Mouse (Mus musculus) testis, adult 2 months (tissue): ENCODE results near the gene Dbp. TPM values are rescaled to one million over a fixed set of nuclear protein-coding genes. Genes with fewer than 3 reads are reported as not detected.
A peak's percentile ranks its signal among the peaks of the same experiment; 100 is the strongest.

Experiments used
- H3K27ac ChIP-seq: fragments of 200-500 bp; 2 replicates; pipeline ENCODE4 v1.5.1; 2012; ENCODE audit warnings: low read depth, low read length; ENCODE audit not compliant: control insufficient read depth, insufficient read depth
- H3K27me3 ChIP-seq: fragments of 200-500 bp; 2 replicates; pipeline ENCODE4 v1.6.1; 2012; ENCODE audit warnings: mild to moderate bottlenecking, low read length, moderate library complexity; ENCODE audit not compliant: control insufficient read depth, insufficient read depth
- H3K36me3 ChIP-seq: fragments of 200-500 bp; 2 replicates; pipeline ENCODE4 v1.6.1; 2012; ENCODE audit warnings: mild to moderate bottlenecking, low read length; ENCODE audit not compliant: control insufficient read depth, insufficient read depth
- H3K4me1 ChIP-seq: fragments of 200-500 bp; 2 replicates; pipeline ENCODE4 v1.6.1; 2012; ENCODE audit warnings: low read length; ENCODE audit not compliant: control insufficient read depth, insufficient read depth
- H3K4me3 ChIP-seq: fragments of 200-500 bp; 2 replicates; pipeline ENCODE4 v1.5.1; 2012; ENCODE audit warnings: low read depth, mild to moderate bottlenecking, low read length, moderate library complexity, mixed read lengths; ENCODE audit not compliant: control insufficient read depth
- CTCF ChIP-seq: fragments of 200-500 bp; IDR thresholded peaks from 2 replicates; pipeline ENCODE4 v1.5.1; 2012; ENCODE audit warnings: low read depth, mild to moderate bottlenecking, inconsistent platforms, low read length, moderate library complexity; ENCODE audit not compliant: control insufficient read depth, insufficient read depth, insufficient replicate concordance
- POLR2A ChIP-seq: fragments of 200-500 bp; IDR thresholded peaks from 2 replicates; pipeline ENCODE4 v1.6.1; 2012; ENCODE audit warnings: low read depth, mild to moderate bottlenecking, inconsistent platforms, low read length, moderate library complexity; ENCODE audit not compliant: control insufficient read depth
- polyA plus RNA-seq: library from polyadenylated mRNA; depleted of rRNA; stranded (reverse); fragments of >200 nt; gene quantifications from 2 replicates; pipeline ENCODE4 v1.2.3, GENCODE M21; 2012

Dbp gene
- polyA plus RNA-seq, 1 experiment: 12.9 TPM

GRCm38 (mm10) chr7:45709036-45709435 is 4.1 kb downstream of the Dbp start:
- Histone ChIP-seq H3K4me3 (peak overlapping the region; percentile 28; the same call in 1 of the 2 replicates), H3K36me3 (peaks cover 4% of the 10 kb centered on the region), H3K27ac (no peak overlapping the region; the same call in 1 of the 2 replicates), H3K4me1 (peaks cover 57% of the 10 kb centered on the region), H3K27me3 (no peaks in the 10 kb centered on the region)
- no peak for TF ChIP-seq CTCF

- H3K4me1 ChIP-seq: peaks cover 57% of the 10 kb centered on the region
- H3K27me3 ChIP-seq: no peaks in the 10 kb centered on the region
- no peak overlapping the region for H3K4me3 ChIP-seq
- H3K27ac ChIP-seq: no peak overlapping the region; the same call in 1 of the 2 replicates
- H3K36me3 ChIP-seq: peaks cover 4% of the 10 kb centered on the region
- TF ChIP-seq POLR2A: peak; percentile 2; the same call in 1 of the 2 replicates
- no peak for TF ChIP-seq CTCF
These were observed 4.9 kb downstream of the Dbp start for GRCm38 (mm10) chr7:45709677-45710355.

- peak; percentile 30 for TF ChIP-seq POLR2A
- no peak for TF ChIP-seq CTCF
- peaks cover 4% of the 10 kb centered on the region for H3K36me3 ChIP-seq
- H3K4me1 ChIP-seq: peaks cover 51% of the 10 kb centered on the region
- H3K27ac ChIP-seq: no peak overlapping the region
- H3K4me3 ChIP-seq: no peak overlapping the region
- no peaks in the 10 kb centered on the region for H3K27me3 ChIP-seq
These were observed 5.7 kb downstream of the Dbp start for GRCm38 (mm10) chr7:45710477-45711191.

GRCm38 (mm10) chr7:45711316-45712021 is 6.6 kb downstream of the Dbp start:
- Histone ChIP-seq H3K27ac (peak overlapping the region; percentile 26; the same call in 1 of the 2 replicates), H3K36me3 (peaks cover 4% of the 10 kb centered on the region), H3K4me3 (no peak overlapping the region; the same call in 1 of the 2 replicates), H3K4me1 (peaks cover 47% of the 10 kb centered on the region), H3K27me3 (no peaks in the 10 kb centered on the region)
- TF ChIP-seq CTCF (no peak), POLR2A (no peak)

- Histone ChIP-seq H3K27me3 (no peaks in the 10 kb centered on the region), H3K27ac (peak overlapping the region; percentile 47), H3K4me3 (peak overlapping the region; percentile 14; the same call in 1 of the 2 replicates), H3K36me3 (peaks cover 4% of the 10 kb centered on the region), H3K4me1 (peaks cover 42% of the 10 kb centered on the region)
- TF ChIP-seq POLR2A: no peak
- no peak for TF ChIP-seq CTCF
These were observed 7.3 kb downstream of the Dbp start for GRCm38 (mm10) chr7:45712022-45712757.

GRCm38 (mm10) chr7:45713396-45713795 is 8.5 kb downstream of the Dbp start:
- no peaks in the 10 kb centered on the region for H3K27me3 ChIP-seq
- no peak overlapping the region for H3K4me3 ChIP-seq
- peak overlapping the region; percentile 19; the same call in 1 of the 2 replicates for H3K27ac ChIP-seq
- peaks cover 31% of the 10 kb centered on the region for H3K4me1 ChIP-seq
- no peak for TF ChIP-seq POLR2A
- no peak for TF ChIP-seq CTCF
- peaks cover 4% of the 10 kb centered on the region for H3K36me3 ChIP-seq
